In the genomic region with DNA sequence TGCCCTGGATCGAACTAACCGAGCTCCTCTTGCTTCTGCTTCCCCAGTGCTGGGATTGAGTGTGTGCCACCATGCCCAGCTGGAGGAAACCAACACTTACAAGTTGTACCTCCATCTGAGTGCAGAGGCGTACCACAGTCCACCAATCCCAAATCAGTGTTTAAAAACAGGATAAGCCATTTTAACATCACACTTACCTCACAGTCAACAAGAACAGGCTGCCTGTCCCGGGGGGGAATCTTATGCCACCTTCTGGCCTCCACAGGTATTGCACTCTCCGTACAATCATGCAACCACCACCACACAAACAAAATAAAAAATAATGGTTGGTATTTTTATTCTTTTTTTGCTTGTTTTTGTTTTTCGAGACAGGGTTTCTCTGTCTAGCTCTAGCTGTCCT, we compare ENCODE assay signal across 8 mouse cellular contexts. TPM values are rescaled to one million over a fixed set of nuclear protein-coding genes. Genes with fewer than 3 reads are reported as not detected.
DNase-seq lines count a peak whose midpoint lies in the region; ATAC-seq and TF ChIP-seq lines count a peak whose summit lies in the region.
"Had no signal": no experiment of that assay in that cellular context is flagged by ENCODE, and none has a peak within 500 bp of the region (broad histone marks: within the 10 kb centered on the region; RNA-seq: fewer than 3 reads in every experiment).

No protein-coding gene starts in this region.

- 0 out of 2 replicates have a peak, but pooled peaks have one; percentile 26 for ATAC-seq in forebrain, embryonic 15.5 days (replicated peaks)

- no peaks in the 10 kb centered on the region for H3K79me2 ChIP-seq in CH12.LX (replicated peaks; ENCODE audit: control insufficient read depth, extremely low read depth, insufficient read depth, poor library complexity, severe bottlenecking)

- H3K4me2 ChIP-seq in CH12.LX (ENCODE audit: insufficient read depth, low read depth, poor library complexity, severe bottlenecking): no peak overlapping the region
- H3K4me2 ChIP-seq in forebrain, embryonic 15.5 days (replicated peaks): no peak overlapping the region
- H3K4me2 ChIP-seq: midbrain, embryonic 12.5 days had no signal

- no peak overlapping the region for H3K9ac ChIP-seq in CH12.LX (ENCODE audit: insufficient read depth, low read depth)
- H3K9ac ChIP-seq in forebrain, embryonic 15.5 days (replicated peaks): no peak overlapping the region
- H3K9ac ChIP-seq: midbrain, embryonic 12.5 days had no signal

- TF ChIP-seq EP300 in CH12.LX (IDR thresholded peaks at IDR 0.05; ENCODE audit: low read length): no peak

- DNase-seq in layer of hippocampus, postnatal 10 days (ENCODE audit: low spot score in 2 of 2): peak; percentile 53 to 57
- DNase-seq in layer of hippocampus, adult 8-10 months (ENCODE audit: low spot score in 2 of 2): no peak
- DNase-seq in CH12.LX (ENCODE audit: extremely low read depth): peak; percentile 35
- DNase-seq in T-cell, adult 2 months (ENCODE audit: low spot score): peak; percentile 37
- peak; percentile 62 for DNase-seq in lung, postnatal 10 days
- DNase-seq in thymus, postnatal 4 days: peak; percentile 73

- no peak overlapping the region for H3K27ac ChIP-seq in CH12.LX (ENCODE audit: insufficient read depth, low read depth)
- H3K27ac ChIP-seq in forebrain, embryonic 15.5 days (replicated peaks): no peak overlapping the region
- H3K27ac ChIP-seq: midbrain, embryonic 12.5 days had no signal

- TF ChIP-seq CTCF in CH12.LX (conservative IDR thresholded peaks at IDR 0.05 in 1 of 2, IDR thresholded peaks at IDR 0.05 in 1 of 2; ENCODE audit: low read depth in 2 of 2, low read length in 2 of 2): peak; percentile 68 to 69

- no peaks in the 10 kb centered on the region for H3K9me3 ChIP-seq in CH12.LX (replicated peaks; ENCODE audit: low read length)
- H3K9me3 ChIP-seq in forebrain, embryonic 15.5 days: no peaks in the 10 kb centered on the region
- H3K9me3 ChIP-seq: midbrain, embryonic 12.5 days had no signal

- H3K27me3 ChIP-seq in CH12.LX (replicated peaks): no peaks in the 10 kb centered on the region
- no peaks in the 10 kb centered on the region for H3K27me3 ChIP-seq in forebrain, embryonic 15.5 days
- H3K27me3 ChIP-seq: midbrain, embryonic 12.5 days had no signal

- dilution Hi-C loops in CH12.LX (cut with MboI; ENCODE audit: extremely low pct_ligation_motif_present, extremely low pct_unique_long_range_greater_than_20kb, low sequenced_read_pairs): no loop called here

- WGBS in forebrain, embryonic 15.5 days: 86% methylated on average over 6 of the region's 6 CpGs

- TF ChIP-seq RAD21 in CH12.LX (IDR thresholded peaks at IDR 0.05; ENCODE audit: low read depth, low read length): peak; percentile 50

- H3K36me3 ChIP-seq in CH12.LX (replicated peaks in 1 of 2; ENCODE audit: control insufficient read depth in 1 of 2, insufficient read depth in 1 of 2, low read length in 1 of 2): peaks cover 36 to 63% of the 10 kb centered on the region in 2 experiments
- peaks cover 41% of the 10 kb centered on the region for H3K36me3 ChIP-seq in forebrain, embryonic 15.5 days

- no peaks in the 10 kb centered on the region for H3K4me1 ChIP-seq in CH12.LX (ENCODE audit: control insufficient read depth in 1 of 2, insufficient read depth in 2 of 2)
- H3K4me1 ChIP-seq in forebrain, embryonic 15.5 days: no peaks in the 10 kb centered on the region
- H3K4me1 ChIP-seq: midbrain, embryonic 12.5 days had no signal

- TF ChIP-seq POLR2A in CH12.LX (IDR thresholded peaks at IDR 0.05; ENCODE audit: low read depth, low read length): no peak

- in situ Hi-C loops in CH12.LX (cut with MboI; ENCODE audit: low pct_ligation_motif_present, low pct_unique_long_range_greater_than_20kb, low sequenced_read_pairs): no loop called here

- H3K4me3 ChIP-seq in CH12.LX (replicated peaks in 1 of 3; ENCODE audit: low read depth in 2 of 3, low read length in 2 of 3, poor library complexity in 1 of 3): no peak overlapping the region
- H3K4me3 ChIP-seq in forebrain, embryonic 15.5 days: no peak overlapping the region
- H3K4me3 ChIP-seq: midbrain, embryonic 12.5 days had no signal

TF ChIP-seq in CH12.LX, 34 proteins besides CTCF, POLR2A, EP300 and RAD21:
- TF ChIP-seq PAX5 (IDR thresholded peaks at IDR 0.05; ENCODE audit: low read length) (no peak), CHD1 (IDR thresholded peaks at IDR 0.05; ENCODE audit: low read depth, low read length) (no peak), GABPA (IDR thresholded peaks at IDR 0.05; ENCODE audit: insufficient replicate concordance, low read depth, low read length) (no peak), MAX (IDR thresholded peaks at IDR 0.05; ENCODE audit: low read length) (no peak), E2F4 (IDR thresholded peaks at IDR 0.05; ENCODE audit: insufficient replicate concordance, low read depth, low read length) (no peak), ETS1 (conservative IDR thresholded peaks at IDR 0.05; ENCODE audit: low read depth, low read length) (no peak), NRF1 (IDR thresholded peaks at IDR 0.05; ENCODE audit: low read depth, low read length) (no peak), SMC3 (IDR thresholded peaks at IDR 0.05; ENCODE audit: low read depth, low read length) (peak; percentile 72)
TF ChIP-seq in CH12.LX: peak in this region for 1.

RNA-seq across cellular contexts. Expression of gene Strn3, which starts 50.0 kb away (rescaled TPM):
- total RNA-seq in layer of hippocampus, postnatal 10 days (2021): 10 to 100 TPM; 80.5 to 82.6 TPM
- total RNA-seq in layer of hippocampus, adult 8-10 months (2022): 10 to 100 TPM; 80.3 to 93.2 (median 92.0) TPM
- total RNA-seq in CH12.LX (2012; rRNA removed) (22.1 and 25.3 TPM in 2 replicates), CH12.LX (2014; rRNA removed) (47.9 and 53.0 TPM in 2 replicates)
- 27.4 and 27.7 TPM in 2 replicates for polyA plus RNA-seq in CH12.LX (2012; ENCODE audit: insufficient read length, low read depth)
- polyA plus RNA-seq in forebrain, embryonic 15.5 days (2015; fragmentation: Nextera tagmentation; extraction: Ambion mirVana): 41.3 and 44.3 TPM in 2 replicates

RNA-seq across cellular contexts. Expression of gene Ap4s1, which starts 50.9 kb away (rescaled TPM):
- 10 to 100 TPM; 39.3 to 39.5 TPM for total RNA-seq in layer of hippocampus, postnatal 10 days (2021)
- 10 to 100 TPM; 45.5 to 50.6 (median 49.5) TPM for total RNA-seq in layer of hippocampus, adult 8-10 months (2022)
- total RNA-seq in CH12.LX (2012; rRNA removed): 11.0 and 15.4 TPM in 2 replicates
- 31.8 and 32.4 TPM in 2 replicates for total RNA-seq in CH12.LX (2014; rRNA removed)
- 18.3 and 20.5 TPM in 2 replicates for polyA plus RNA-seq in CH12.LX (2012; ENCODE audit: insufficient read length, low read depth)
- polyA plus RNA-seq in forebrain, embryonic 15.5 days (2015; fragmentation: Nextera tagmentation; extraction: Ambion mirVana): 43.3 and 46.4 TPM in 2 replicates

Comparison
In these comparisons a context has a peak if more than half of its experiments do, and no peak if none do; other contexts are left out.
1. DNase-seq: peak in layer of hippocampus, postnatal 10 days (2 of 2), CH12.LX (single experiment), T-cell, adult 2 months (single experiment), lung, postnatal 10 days (single experiment) and thymus, postnatal 4 days (single experiment); none in layer of hippocampus, adult 8-10 months (0 of 2).